Mouse (Mus musculus): ENCODE results near the gene B230118H07Rik.

Gene B230118H07Rik

GRCm38 (mm10) chr2:101520503-101520902, 128.8 kb downstream of the B230118H07Rik start:
- no peak for DNase-seq (ENCODE audit: low read depth, low spot score)

GRCm38 (mm10) chr2:101519928-101520327, 129.4 kb downstream of the B230118H07Rik start:
- DNase-seq (ENCODE audit: low read depth, low spot score): no peak
